Mouse (Mus musculus): ENCODE results near the gene Cpsf3.

DNA sequence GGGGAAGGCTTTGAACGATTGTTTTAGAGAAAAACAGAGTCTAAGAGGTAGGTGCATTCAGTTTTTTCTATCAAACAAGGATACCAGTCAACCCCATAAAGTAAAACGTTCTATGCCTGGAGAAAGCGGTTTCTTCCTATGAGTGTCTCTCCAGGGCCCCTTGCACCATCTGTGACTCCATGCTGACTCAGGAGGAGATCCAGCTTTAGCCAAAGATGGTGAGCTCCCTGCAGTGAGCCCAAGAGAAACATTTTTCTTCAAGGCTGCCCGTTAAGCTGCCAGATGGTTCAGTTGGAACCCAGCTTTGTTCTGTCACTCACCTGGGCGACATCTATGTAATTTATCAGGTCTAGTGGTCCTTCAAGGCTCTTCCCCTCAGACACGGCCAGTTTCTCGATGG is 10.7 kb upstream of the Cpsf3 start:
- TF ChIP-seq CTCF (IDR thresholded peaks at IDR 0.05; ENCODE audit: borderline replicate concordance, insufficient read depth, low read depth, low read length) (no peak), POLR2A (IDR thresholded peaks at IDR 0.05; ENCODE audit: borderline replicate concordance, insufficient read depth, low read length) (no peak)
